Mouse (Mus musculus) myocyte (in vitro differentiated cells): ENCODE results near the gene Agl.

Experiments used
- CEBPB ChIP-seq: IDR thresholded peaks from 2 replicates; pipeline ENCODE4 v1.6.1; 2011; ENCODE audit warnings: mild to moderate bottlenecking, moderate library complexity; ENCODE audit not compliant: poor library complexity, insufficient read depth, severe bottlenecking
- MAX ChIP-seq: IDR thresholded peaks from one replicate; pipeline ENCODE4 v1.6.1; 2011; ENCODE audit warnings: low read depth, mild to moderate bottlenecking, control low read depth
- MYOD1 ChIP-seq, 3 experiments: IDR thresholded peaks; one replicate each; pipeline ENCODE4 v1.6.1; 2011; ENCODE audit warnings: control low read depth in 2 of 3, low read depth in 2 of 3, mild to moderate bottlenecking in 2 of 3, moderate library complexity in 1 of 3; ENCODE audit not compliant: insufficient read length in 2 of 3, control insufficient read depth in 1 of 3
- MYOG ChIP-seq, 3 experiments: IDR thresholded peaks; one replicate each; pipeline ENCODE4 v1.6.1; 2011; ENCODE audit warnings: control low read depth in 2 of 3, low read depth in 2 of 3, mild to moderate bottlenecking in 2 of 3; ENCODE audit not compliant: insufficient read length in 2 of 3, control insufficient read depth in 1 of 3, insufficient read depth in 1 of 3
- POLR2A ChIP-seq: IDR thresholded peaks from one replicate; pipeline ENCODE4 v1.6.1; 2011; ENCODE audit warnings: low read depth, mild to moderate bottlenecking, control low read depth, moderate library complexity; ENCODE audit not compliant: insufficient read length
- POLR2AphosphoS2 ChIP-seq: IDR thresholded peaks from one replicate; pipeline ENCODE4 v1.6.1; 2011; ENCODE audit warnings: low read depth, control low read depth; ENCODE audit not compliant: insufficient read length
- REST ChIP-seq: IDR thresholded peaks from one replicate; pipeline ENCODE4 v1.6.1; 2011; ENCODE audit warnings: mild to moderate bottlenecking, control low read depth, moderate library complexity; ENCODE audit not compliant: insufficient read depth, insufficient read length
- SRF ChIP-seq: IDR thresholded peaks from one replicate; pipeline ENCODE4 v1.6.1; 2011; ENCODE audit warnings: low read depth; ENCODE audit not compliant: control insufficient read depth, insufficient read length
- USF1 ChIP-seq: IDR thresholded peaks from one replicate; pipeline ENCODE4 v1.6.1; 2011; ENCODE audit warnings: low read depth, mild to moderate bottlenecking, control low read depth, moderate library complexity

- TF ChIP-seq REST, result no peak
- no peak for TF ChIP-seq POLR2A
- TF ChIP-seq CEBPB, result no peak
- no peak for TF ChIP-seq POLR2AphosphoS2
- TF ChIP-seq MYOG (IDR thresholded peaks at IDR 0.05; ENCODE audit: control insufficient read depth in 1 of 3, insufficient read depth in 1 of 3, insufficient read length in 2 of 3, low read depth in 2 of 3), result no peak
- no peak for TF ChIP-seq SRF
- no peak for TF ChIP-seq USF1
- no peak for TF ChIP-seq MAX
- no peak for TF ChIP-seq MYOD1 (IDR thresholded peaks at IDR 0.05; ENCODE audit: control insufficient read depth in 1 of 3, insufficient read length in 2 of 3, low read depth in 2 of 3)
These were observed 8.0 kb upstream of the Agl start for GRCm38 (mm10) chr3:116815916-116816315.
